Mouse (Mus musculus) lung, postnatal 0 days (tissue): ENCODE measurements around the gene Dagla.

Experiments used
- CTCF ChIP-seq: IDR thresholded peaks from 2 replicates; pipeline ENCODE4 v1.5.1; 2016; ENCODE audit warnings: antibody characterized with exemption, mild to moderate bottlenecking
- EP300 ChIP-seq: IDR thresholded peaks from 2 replicates; pipeline ENCODE4 v1.6.1; 2016; ENCODE audit warnings: antibody characterized with exemption, mild to moderate bottlenecking, control low read depth

DNA sequence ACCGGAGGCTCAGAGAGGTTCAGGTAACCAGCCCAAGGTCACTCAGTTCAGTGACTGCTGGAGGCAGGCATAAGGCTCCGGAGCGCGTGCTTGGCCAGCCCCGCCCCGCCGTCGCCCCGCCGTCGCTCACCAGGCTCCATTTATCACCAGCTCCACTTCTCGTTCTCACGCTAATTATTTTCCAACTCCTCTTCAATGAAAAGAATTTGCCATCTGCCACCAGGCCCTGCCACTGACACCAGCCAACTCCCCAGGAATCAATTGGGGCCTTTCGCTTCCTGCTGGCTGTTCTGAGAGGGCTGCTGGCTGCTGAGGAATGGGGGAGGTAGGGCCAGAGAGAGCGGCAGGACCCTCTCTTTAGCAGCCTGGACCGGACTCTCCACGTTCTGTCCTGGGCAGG, 27.3 kb downstream of the Dagla start:
- TF ChIP-seq CTCF (no peak), EP300 (no peak)
